Comparison of ENCODE assay signal across 23 mouse cellular contexts in the genomic region with DNA sequence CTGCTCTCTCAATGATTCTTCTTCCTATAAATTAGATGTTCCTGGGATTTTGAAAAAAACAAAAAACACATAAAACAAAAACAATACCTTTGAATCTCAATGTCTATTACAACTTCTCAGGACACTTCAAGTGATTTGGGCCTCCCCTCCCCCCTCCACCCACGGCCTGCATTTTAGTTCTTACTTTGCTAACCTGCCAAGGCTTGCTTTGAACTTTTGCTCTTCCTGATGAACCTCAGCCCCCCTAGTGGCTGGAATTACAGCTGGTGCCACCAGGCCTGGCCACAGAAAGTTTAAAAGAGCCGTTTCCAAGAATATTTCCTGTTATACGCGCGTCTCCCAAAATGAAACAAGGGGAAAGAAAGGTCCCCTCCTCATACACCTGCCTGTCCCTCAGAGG.
DNase-seq lines count a peak whose midpoint lies in the region; TF ChIP-seq lines count a peak whose summit lies in the region.
"Had no signal": no experiment of that assay in that cellular context is flagged by ENCODE, and none has a peak within 500 bp of the region (broad histone marks: within the 10 kb centered on the region; RNA-seq: fewer than 3 reads in every experiment).

No protein-coding gene starts in this region.

- H3K27me3 ChIP-seq in E14TG2a.4 (ENCODE audit: insufficient read depth, low read length), result no peaks in the 10 kb centered on the region
- H3K27me3 ChIP-seq: embryonic facial prominence, embryonic 15.5 days; liver, embryonic 15.5 days; lung, embryonic 15.5 days had no signal

- DNase-seq in gastrocnemius, adult 2 months, result no peak
- DNase-seq in gastrocnemius, postnatal 4 days (ENCODE audit: low spot score in 2 of 2), result no peak
- peak; percentile 8 for DNase-seq in kidney, adult 9 months
- no peak for DNase-seq in kidney, adult 8-10 months
- peak; percentile 61 for DNase-seq in ZHBTc4 (ENCODE audit: low read depth, low spot score)
- no peak for DNase-seq in frontal cortex, postnatal 14 days (ENCODE audit: low spot score in 2 of 2)
- DNase-seq: adrenal gland, postnatal 14 days; cerebellum, adult 8-10 months; cerebellum, postnatal 36 days; gastrocnemius, postnatal 36 days; kidney, postnatal 4 days; left cerebral cortex, postnatal 4 days; liver; right cerebral cortex, postnatal 14 days had no signal

- peak; percentile 9; the same call in 1 of the 2 replicates for TF ChIP-seq CTCF in gastrocnemius, adult 2 months (IDR thresholded peaks at IDR 0.05)
- TF ChIP-seq CTCF in E14TG2a.4 (conservative IDR thresholded peaks at IDR 0.05; ENCODE audit: low read length), result peak; percentile 20

- no peak overlapping the region for H3K4me3 ChIP-seq in gastrocnemius, adult 2 months
- no peak overlapping the region for H3K4me3 ChIP-seq in E14TG2a.4 (replicated peaks; ENCODE audit: low read length)
- H3K4me3 ChIP-seq: embryonic facial prominence, embryonic 15.5 days; forebrain, embryonic 15.5 days; heart, embryonic 10.5 days; hindbrain, embryonic 10.5 days; liver, embryonic 15.5 days; lung, embryonic 15.5 days; midbrain, embryonic 10.5 days had no signal

- intact Hi-C loops in gastrocnemius, adult 2 months (cut with DNase I), result no loop called here

- H3K27ac ChIP-seq in gastrocnemius, adult 2 months, result no peak overlapping the region
- H3K27ac ChIP-seq: embryonic facial prominence, embryonic 15.5 days; forebrain, embryonic 15.5 days; heart, embryonic 10.5 days; hindbrain, embryonic 10.5 days; liver, embryonic 15.5 days; lung, embryonic 15.5 days; macrophage; midbrain, embryonic 10.5 days had no signal

- peaks cover 4% of the 10 kb centered on the region; the same call in 1 of the 2 replicates for H3K9me3 ChIP-seq in E14TG2a.4 (ENCODE audit: low read length)
- H3K9me3 ChIP-seq: embryonic facial prominence, embryonic 15.5 days; forebrain, embryonic 15.5 days; heart, embryonic 10.5 days; hindbrain, embryonic 10.5 days; liver, embryonic 15.5 days; lung, embryonic 15.5 days; midbrain, embryonic 10.5 days had no signal

- no peaks in the 10 kb centered on the region for H3K36me3 ChIP-seq in E14TG2a.4 (ENCODE audit: insufficient read depth, low read length)
- H3K36me3 ChIP-seq: embryonic facial prominence, embryonic 15.5 days; forebrain, embryonic 15.5 days; heart, embryonic 10.5 days; hindbrain, embryonic 10.5 days; liver, embryonic 15.5 days; lung, embryonic 15.5 days; midbrain, embryonic 10.5 days had no signal

- H3K4me1 ChIP-seq in E14TG2a.4 (replicated peaks; ENCODE audit: low read depth, low read length), result peaks cover 61% of the 10 kb centered on the region
- H3K4me1 ChIP-seq: embryonic facial prominence, embryonic 15.5 days; liver, embryonic 15.5 days; lung, embryonic 15.5 days had no signal

Comparison
In these comparisons a context has a peak if more than half of its experiments do, and no peak if none do; other contexts are left out.
1. DNase-seq: peak in kidney, adult 9 months (single experiment) and ZHBTc4 (single experiment); none in gastrocnemius, adult 2 months (single experiment), gastrocnemius, postnatal 4 days (0 of 2), kidney, adult 8-10 months (0 of 2) and frontal cortex, postnatal 14 days (0 of 2).